Mouse (Mus musculus) thymus, adult 2 months (tissue): ENCODE measurements at regions not wholly inside any gene's neighbourhood (a gene's known extent, or its start where the extent isn't known, plus 50 kb on each side); places are given as distances from the start of the nearest gene placed in this dataset.

Experiments used
- CTCF ChIP-seq: fragments of 200-500 bp; IDR thresholded peaks from 2 replicates; pipeline ENCODE4 v1.5.1; 2012; ENCODE audit warnings: mild to moderate bottlenecking, control low read depth, low read length, moderate library complexity, borderline replicate concordance; ENCODE audit not compliant: control insufficient read depth, poor library complexity, insufficient read depth; ENCODE audit errors: extremely low read depth
- POLR2A ChIP-seq: fragments of 200-500 bp; IDR thresholded peaks from 2 replicates; pipeline ENCODE4 v1.6.1; 2012; ENCODE audit warnings: mild to moderate bottlenecking, low read length, control low read depth, moderate library complexity; ENCODE audit not compliant: control insufficient read depth, poor library complexity, insufficient read depth; ENCODE audit errors: extremely low read depth

DNA sequence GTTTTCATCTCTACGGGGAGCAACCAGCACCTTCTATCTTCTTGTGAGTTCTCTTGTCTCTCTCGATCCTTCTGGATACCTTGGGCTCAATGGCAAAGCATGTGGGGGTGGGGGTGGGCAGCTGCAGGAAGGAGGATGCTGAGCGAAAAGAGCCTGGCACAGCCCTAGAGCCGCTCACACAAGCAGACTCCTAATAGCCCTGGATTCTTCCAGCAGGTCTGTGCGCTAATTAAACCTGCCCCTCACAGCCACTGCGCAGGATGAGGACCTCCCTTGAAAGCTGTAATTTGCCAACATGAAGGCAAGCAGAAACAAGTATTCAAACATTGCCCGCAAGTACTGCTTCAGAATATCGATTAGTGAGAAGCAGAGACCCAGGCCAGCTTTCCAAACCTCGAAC lies 53.1 kb upstream of the Kazn start:
- TF ChIP-seq POLR2A: no peak
- TF ChIP-seq CTCF: no peak
